Mouse (Mus musculus) right cerebral cortex, postnatal 36 days (tissue): ENCODE data around the gene Aplf.

ENCODE experiments used
- DNase-seq, 2 experiments: peaks; one replicate each; pipeline ENCODE4 v3.0.0; 2022; ENCODE audit warnings: low spot score in 2 of 2, mixed read lengths in 1 of 2

Gene Aplf

DNA sequence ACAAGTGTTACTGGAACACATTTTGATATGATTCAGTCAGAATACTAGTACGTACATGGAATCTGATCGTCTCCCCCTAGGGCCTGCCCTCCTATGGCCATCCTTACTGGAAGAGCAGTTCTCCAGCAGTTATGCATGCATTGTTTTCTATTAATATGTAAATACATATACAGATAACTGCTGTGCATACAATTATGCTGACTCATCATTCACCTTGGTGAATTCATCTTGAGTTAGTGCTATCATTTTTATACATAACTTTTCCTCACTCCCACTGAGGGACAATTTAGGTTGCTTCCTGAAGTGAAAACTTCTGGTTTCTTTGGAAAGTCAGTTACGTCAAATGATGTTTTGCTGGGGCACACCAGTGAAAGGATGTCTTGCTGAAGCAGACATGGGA lies 48.8 kb downstream of the Aplf start:
- DNase-seq = no peak

DNA sequence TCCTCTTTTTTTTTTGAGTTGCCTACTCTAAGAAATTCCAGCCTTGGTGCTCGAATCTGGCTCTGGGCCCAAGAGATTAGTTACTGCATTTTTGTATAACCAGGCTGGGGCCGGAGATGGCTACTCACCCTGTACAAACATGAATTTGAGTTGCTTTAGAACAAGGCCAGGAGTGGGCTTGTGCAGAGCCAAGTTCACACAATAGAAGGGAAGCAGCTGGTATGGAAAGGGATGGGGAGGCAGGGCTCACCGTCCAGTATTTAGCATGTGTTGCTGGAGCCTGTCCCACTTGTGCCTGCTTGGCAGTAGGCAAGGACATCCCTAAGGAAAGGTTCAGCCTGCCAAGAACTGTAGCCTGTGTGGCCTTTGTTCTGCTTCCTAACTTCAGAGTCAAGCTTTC lies 50.7 kb downstream of the Aplf start:
- DNase-seq = no peak

DNA sequence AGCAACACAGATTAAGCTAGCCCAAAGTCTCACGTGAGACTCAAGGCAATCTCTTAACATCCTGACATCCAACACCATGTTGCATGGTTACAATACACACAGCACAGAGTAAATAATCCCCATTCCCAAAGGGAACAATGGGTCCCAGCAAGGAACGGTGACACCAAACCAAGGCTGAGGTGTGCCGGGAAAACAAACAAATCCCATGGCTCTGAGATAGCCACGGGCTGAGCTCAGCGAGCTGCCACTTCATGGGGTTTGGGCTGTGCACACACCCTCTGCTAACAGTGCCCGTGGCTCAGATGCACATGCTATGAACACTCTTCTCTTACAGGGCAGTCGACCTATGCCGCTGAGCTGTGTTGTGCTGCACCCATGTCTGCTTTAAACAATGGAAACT lies 54.0 kb downstream of the Aplf start:
- DNase-seq = no peak

DNA sequence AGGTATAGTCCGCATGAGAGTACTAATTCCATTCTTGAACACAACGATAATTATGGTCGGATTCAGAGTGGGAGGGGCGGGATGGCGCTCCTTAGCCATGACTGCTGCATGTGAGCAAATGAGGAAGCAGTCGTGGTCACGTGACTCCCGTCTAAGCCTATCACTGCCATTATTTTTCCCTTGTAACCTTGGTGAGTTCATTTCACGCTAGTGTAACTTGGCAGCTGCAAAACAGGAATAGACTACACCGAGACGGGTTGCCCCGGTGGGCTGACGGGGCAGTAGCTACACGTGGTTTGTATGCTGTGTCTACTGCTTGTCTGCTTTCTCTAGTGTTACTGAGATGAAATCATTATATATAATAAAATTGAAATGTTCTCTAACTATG lies 56.3 kb downstream of the Aplf start:
- DNase-seq = no peak

DNA sequence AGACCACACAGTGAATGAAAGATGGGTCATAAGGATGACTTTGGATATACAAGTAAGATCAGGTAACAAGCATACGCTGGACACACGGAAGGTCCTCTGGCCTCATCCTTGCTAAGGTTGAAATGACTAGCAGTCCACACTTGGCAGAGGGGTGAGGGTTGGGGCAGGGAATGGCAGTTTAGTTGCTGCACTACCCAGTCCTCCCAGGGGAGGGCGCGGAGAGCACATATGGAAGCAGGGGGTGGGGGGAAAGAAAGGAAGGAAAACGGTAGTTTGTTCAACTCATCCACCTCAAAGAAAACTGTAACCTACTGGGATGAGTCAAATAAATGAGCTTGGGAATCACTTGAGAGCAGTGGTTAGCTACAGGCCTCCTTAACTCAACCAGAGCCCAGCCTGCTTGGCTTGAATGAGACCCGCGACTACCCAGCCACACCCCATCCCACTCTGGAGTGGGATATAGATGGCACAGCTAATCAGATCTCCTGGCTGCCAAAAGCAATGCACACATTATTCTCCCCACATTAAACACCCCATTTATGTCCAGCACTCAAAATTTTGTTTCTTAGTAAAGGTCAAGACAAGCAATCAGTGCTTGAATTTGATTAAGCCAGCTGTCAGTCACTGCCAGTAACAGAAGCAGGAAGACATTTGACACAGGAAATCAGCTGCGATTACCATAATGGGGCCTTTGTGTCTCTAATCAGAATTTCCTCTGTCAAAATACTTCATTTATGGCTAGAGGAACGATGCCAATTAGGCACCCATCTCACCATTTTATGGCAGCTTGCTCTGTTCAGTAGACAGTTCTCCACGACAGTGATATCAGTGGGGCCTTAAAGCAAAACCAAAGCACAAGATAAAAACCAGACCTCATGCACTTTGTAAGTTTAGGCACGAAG lies 56.9 kb downstream of the Aplf start:
- no peak for DNase-seq

DNA sequence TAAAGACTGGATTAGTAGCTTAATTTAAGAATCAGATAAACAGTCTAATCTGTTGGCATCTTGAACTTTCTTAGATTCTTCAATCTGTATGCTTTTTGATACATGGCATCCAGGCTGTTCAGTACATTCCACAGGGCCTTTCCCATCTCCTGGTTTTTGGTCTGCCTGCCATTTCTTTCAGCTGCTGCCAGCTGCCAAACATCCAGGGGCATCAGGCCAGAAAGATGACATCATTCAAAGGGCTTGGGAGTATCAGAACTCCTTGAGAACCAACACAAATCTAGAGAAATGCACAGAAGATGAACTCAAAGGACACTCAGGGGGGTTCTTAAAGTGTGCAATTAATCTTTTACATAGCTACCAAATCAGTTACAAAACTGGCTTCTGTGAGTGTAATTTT lies 72.2 kb downstream of the Aplf start:
- DNase-seq = no peak

DNA sequence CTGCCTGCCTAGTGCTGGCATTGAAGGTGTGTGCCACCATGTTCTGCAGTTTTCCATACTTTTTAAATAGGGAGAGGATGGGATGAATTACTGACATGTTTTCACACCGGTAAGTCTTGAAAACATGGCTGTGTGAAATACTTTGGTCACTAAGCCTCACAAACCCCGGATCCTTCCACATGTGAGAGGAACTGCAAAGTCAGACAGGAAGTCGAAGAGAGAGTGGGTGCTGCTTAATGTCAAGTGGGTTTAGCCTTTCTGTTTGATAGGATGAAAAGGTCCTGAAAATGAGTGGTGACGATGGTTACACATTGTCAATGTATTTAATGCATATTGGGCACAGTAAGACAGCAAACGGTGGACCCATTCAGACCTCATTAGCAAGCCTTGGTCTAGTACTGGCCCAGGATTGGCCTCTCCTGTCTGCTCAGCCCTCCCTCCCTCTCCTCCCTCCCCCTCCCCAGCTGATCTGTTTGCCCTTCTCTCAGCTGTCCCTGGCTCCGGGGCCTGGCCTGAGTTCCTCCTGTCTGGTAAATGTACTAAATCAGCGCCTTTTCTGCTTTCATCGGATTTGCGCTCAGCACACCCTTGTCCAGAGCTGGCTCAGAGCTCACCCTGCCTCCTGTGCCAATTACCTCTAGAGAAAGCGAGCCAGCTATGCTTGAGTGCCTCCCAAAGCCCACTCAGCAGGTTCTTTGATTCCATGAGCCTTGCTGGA lies 74.7 kb downstream of the Aplf start:
- no peak for DNase-seq

DNA sequence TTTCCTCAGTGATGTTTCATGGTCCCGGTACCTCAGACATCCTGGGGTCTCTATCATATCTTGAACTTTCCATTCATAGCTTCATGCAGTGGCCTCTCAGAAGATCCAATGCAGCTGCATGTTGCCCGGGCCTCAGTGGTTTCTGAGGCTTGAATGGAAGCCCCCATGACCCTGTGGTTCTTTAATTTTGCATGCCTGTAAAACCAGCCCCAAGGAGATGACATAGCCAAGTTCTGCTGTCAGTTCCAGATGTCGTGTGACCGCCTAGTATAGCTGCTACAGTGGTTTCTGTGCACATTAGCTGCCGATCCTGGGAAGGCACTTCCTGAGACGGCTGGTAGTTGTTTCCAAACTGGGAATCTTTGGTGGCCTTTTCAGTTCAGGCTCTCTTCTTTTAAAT lies 77.8 kb downstream of the Aplf start:
- DNase-seq = no peak

DNA sequence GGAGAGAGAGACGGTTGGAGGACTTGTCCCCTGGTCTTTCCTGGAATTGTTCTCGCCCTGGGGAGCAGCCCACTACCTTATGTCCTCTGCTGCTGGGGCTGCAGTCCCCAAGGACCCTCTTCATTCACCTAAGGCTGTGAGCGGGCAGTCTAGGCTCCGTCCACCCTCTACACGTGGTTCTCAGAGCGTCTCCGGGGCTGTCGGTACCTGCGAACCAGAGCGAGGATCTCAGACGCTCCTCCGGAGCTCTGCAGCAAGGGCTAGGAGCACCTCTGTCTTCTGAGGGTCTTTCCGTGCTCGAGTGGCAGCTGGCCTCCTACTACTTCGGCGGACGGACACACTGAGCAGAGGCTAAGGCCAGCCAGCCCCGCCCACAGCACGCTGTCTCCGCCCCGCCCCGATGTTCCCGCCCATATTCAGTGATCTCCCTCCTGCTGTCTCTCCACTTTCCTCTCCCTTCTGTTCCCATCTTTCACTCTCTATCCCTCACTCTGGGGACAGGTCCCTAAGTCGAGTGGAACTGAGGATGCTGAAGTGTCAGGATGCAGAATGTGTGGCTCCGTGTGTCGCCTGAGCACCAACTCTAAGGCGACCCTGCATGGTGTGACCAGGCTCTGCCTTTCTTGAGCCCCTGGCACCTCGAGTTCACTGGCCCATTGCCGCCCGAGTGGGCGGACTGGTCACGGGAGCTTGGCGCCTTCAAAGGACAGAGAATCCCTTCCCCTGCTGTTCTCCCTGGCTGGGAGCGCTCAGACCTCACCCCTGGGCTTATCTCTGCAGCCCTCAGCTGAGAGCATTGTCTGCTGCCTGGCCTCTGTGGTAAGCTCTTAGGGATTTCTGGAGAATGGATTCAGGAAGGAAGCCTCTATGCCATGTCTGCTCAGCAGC lies 81.4 kb downstream of the Aplf start, which contains the start of gene Prokr1:
Prokr1 (minus strand) TSS at position 350 of the 888 bp plus-strand sequence.
- DNase-seq = no peak

DNA sequence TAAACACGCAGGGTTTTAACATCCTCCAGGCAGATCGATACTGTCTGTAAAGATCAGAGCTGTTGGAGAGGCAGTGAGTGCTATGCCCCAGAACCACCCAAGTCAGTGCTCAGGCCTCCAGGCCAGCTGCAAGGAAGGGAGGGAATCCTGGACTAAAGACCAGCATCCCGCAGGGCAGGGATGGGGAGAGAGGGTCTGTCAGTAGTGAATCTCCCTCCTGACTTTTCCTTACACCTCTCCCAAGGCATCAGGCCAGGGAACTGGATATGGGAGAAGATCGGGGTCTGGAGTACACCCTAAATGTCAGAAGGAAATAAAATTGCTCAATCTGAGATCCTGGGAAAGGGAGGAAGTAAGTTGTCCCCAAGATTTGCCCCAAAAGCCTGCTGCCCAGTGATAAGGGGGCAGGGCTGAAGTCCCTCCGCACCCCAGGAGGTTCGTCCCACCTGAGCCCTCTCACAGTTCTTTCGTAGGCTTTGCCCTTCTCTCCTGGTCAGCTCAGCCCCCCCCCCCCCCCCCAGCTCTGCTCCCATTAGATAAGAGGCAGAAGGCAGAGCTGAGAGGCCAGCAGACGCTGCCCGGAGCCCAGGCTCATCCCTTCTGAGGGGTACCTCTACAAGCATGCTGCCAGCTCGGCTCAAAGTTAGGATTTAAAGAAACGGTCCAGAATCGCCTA lies 82.1 kb downstream of the Aplf start:
- DNase-seq = no peak

DNA sequence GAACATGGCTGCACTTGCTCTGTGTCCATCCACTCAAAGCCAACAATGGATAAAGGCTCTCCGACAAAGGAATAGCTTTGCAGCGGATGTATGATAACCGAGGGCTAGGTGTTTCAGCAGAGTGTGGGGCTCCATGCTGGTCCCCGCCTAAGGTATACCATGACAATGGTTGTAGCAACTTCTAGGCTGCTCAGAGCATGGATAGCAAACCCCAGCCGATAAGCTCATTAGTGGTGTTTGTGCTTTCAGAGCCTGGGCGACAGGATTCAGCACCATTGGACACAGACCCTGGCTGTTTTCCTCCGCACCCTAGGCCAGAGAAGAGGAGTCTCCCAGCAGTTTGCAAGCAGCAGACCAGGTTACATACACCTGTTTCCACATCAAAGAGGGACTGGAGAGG lies 88.0 kb downstream of the Aplf start:
- DNase-seq = no peak

DNA sequence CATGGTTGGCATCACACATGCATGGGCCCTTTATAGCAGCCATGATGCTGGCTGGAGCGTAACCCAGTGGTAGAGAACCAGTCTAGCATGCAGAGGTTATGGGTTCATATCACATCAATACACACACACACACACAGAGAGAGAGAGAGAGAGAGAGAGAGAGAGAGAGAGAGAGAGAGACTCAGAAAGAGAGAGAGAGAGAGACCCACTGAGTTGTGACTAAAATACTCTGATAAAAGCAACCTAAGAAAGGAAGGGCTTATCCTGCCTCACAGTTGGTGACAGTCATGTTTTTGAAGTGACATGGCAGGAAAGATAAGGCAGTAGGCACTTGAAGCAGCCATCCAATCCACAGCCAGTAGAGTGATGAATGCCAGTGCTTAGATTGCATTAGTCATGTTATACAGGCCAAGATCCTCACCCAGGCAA lies 88.8 kb downstream of the Aplf start:
- no peak for DNase-seq

DNA sequence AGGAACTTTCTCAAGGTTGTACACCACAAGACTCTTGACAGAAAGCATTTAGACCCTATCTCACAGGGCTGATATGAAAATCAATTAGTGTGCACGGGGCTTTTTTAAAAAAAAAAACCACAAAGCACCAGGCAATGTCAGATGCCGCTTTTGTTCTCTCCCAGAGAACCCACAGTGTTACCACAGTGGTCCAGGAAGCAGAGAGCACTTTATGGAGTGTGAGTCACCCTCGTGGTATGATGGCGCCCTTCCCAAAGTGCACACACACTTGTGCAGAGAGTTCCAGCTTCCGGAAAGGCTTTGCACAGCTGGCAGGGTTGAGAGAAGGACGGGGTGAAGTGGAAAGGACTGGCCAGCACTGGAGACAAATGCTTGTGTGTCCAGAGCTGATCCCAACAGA lies 89.5 kb downstream of the Aplf start:
- DNase-seq = no peak

DNA sequence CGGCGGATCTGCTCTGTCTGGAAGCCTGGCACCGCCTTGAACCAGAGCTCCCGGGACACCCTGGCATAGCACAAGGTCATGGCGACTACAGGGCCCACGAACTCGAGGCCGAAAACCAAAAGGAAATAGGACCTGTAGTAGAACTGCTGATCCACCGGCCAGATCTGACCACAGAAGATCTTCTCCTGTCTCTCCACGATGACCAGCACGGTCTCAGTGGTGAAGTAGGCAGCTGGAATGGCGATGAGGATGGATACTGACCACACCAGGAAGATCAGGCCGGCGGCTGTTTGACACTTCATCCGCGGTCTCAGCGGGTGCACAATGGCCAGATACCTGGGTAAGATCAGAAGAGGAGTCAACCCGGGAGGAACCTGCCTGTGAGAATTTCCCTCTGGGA lies 90.4 kb downstream of the Aplf start:
- DNase-seq = no peak

DNA sequence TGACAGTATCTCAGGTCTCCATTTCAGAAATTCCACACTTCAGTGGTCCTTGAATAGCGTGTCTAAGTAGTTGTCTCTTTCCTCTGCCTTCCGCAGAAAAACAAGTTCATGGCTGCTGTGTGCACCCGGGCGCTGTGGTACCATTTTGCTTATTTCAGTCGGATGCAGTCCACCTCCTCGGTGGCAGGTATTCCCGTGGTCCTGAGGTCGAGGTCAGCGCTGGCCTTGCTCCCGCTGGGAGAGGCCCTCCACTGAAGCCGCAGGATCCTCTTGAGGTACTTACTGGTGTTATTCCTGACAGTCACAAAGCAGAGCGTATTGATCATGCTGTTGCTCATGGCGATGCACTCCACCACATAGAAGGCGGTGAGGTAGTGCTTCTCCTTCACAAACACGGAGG lies 90.9 kb downstream of the Aplf start:
- DNase-seq = no peak
